Mouse (Mus musculus) kidney, postnatal 25 days (tissue): Measurements from ENCODE around the gene Gnmt.

Experiments used
- DNase-seq, 2 experiments: peaks; one replicate each; pipeline ENCODE4 v3.0.0; 2021; ENCODE audit warnings: mixed read lengths in 2 of 2

Gene Gnmt

DNA sequence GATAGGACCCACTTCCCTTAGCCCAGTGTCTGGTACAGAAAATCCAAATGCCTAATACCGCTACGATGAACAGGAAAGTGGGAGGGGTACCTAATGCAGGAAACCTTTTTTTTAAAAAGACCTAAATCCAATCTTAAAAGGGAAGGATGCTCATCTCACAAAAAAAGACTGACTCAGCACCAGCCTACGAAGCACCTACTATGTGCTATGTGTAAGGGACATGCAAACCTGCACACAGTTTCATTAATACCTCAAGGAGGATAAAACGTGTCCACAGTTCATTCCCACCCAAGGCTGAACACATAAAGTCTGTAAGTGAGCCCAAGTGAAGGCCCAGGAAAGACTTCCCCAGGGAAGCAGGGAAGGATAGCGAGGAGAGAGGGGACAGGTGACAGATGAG is 26.5 kb downstream of the Gnmt start:
- no peak for DNase-seq

DNA sequence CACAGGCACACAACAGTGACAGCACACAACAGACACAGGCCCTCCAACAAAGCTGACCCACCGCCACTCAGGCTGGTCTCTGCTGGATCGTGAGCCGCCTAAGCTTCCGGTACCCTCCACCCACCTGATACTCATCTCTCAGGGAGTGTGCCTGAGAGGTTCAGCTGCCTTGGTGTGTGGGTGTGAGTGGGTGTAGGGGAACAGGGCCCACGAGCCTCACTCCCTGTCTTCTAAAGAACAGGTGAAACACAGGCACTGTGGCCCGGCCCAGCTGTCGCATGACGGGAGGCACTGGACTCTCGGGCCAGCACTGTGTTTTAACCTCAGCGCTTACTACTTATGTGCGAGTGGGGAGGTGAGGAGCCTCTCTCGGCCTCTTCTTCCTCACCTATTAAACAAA is 26.9 kb downstream of the Gnmt start:
- DNase-seq = no peak

DNA sequence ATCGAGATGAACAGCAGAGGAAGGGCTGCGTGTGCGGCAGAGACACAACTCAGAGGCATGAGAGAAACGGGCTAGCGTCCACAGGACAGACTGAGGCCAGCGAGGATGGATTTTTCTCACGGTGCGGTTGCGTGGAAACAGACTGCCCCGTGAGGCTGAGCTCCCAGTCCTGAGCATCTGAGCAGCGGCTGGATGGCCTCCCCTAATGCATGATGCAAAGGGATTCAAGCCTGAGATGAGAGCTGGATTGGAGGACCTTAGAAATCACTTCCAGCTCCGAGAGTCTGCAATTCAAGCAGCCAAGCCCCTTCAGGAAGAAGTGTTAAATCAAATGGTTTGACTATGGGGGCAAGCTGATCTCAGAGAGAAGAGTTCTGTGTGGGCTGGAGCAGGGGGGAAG is 27.5 kb downstream of the Gnmt start:
- no peak for DNase-seq

- no peak for DNase-seq
These were observed 29.1 kb downstream of the Gnmt start for GRCm38 (mm10) chr17:46699912-46700311.

DNA sequence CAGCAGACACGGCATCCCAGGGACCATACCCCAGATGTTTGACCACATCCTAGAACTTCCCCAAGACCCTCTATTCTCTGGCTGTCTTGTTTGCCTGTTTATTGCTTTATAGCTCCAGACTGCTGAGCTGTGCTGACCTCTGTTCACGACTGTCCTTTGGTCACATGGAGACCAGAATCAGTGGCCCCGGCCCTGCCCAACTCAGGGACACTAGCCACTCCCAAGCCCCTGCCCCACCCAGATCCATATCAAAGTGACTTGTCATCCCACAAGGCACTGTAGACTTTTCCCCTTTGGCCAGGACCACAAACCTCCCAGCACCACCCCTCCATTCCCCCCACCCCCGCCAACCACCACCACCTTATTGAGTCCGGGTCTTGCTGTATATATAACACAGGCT is 29.7 kb downstream of the Gnmt start:
- no peak for DNase-seq

- DNase-seq = no peak
These were observed 30.5 kb downstream of the Gnmt start for GRCm38 (mm10) chr17:46698515-46698914.

DNA sequence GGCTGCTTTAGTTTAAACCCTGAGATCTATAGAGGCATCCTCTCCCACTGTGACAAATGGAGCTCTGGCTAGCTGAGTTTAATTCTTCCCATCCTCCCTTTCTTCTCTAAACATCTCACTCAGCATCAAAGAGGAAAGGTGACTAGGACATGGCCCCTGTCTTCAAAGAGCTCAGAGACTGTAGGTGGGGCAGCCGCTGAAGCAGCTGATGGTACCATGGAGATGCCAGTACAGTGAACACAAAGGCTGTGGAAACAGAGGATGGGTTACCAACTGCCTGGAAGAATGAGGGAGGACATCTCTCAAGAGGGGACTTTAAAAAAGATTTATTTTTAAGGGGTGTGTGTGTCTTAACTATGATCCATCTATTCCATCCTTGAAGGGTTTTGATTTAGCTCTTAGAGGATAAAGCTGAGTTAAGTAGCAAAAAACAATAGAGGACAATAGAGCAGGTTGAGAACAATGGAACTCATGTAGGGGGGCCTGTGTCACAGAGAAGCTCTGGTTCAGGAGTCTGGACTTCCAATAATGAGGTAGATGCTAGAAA is 34.4 kb downstream of the Gnmt start:
- DNase-seq = no peak

GRCm38 (mm10) chr17:46691390-46691789 is 37.6 kb downstream of the Gnmt start:
- no peak for DNase-seq

DNA sequence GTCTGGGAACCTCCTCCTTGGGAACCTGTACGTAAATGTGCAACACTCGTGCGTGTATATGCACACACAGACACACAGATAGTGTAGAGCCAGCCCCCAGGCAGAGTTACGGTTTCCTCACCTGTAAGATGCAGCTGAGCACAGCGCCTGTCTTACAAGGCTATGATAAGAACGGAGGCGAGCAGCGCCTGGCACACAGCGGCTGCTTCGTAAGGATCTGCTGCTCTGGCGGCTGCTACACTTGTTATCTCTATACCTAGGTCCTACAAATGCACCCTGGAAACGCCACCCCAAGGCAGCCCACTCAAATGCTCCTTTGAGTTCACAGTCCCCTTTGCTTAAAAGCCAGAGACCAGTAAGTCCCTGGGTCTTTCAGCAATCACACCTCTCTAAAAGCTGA is 38.3 kb downstream of the Gnmt start:
- no peak for DNase-seq

GRCm38 (mm10) chr17:46685913-46686312 is 43.1 kb downstream of the Gnmt start:
- DNase-seq = no peak

GRCm38 (mm10) chr17:46682654-46683389 is 46.1 kb downstream of the Gnmt start:
- DNase-seq = no peak

- no peak for DNase-seq
These were observed 47.4 kb downstream of the Gnmt start for GRCm38 (mm10) chr17:46681466-46682118.

DNA sequence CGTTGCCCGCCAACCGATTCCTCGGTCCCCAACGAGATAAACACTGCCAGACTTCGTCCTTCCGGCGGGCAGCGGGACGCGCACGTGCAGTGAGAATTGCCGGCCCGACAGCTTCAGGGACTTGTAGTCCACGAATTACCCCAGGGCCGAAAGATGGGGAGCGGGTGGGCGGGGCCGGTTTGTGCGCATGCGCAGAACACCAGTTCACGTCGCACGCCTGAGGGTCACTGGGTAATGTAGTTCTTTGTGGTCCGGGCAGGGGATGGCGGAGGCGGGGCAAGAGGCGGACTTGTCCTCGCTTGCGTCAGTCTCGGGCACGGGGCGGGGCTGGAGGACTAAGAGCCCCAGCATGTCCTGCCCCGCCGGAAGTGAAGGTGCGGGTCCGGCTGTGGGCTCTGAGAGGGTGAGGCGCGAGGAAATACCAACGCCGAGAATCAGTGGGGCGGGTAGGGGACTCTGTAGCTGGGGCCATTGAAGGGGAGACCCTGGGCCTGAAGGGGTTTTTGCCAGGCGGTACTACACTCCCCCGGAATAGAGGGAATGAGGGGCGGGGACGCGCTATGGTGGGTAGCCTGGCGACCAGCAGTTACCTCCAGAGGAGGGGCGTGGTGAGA is 48.1 kb downstream of the Gnmt start, which contains the start of gene Klhdc3:
TSS of gene Klhdc3 (minus strand) at position 155 of the 614 bp plus-strand sequence.
- peak; percentile 99 for DNase-seq

DNA sequence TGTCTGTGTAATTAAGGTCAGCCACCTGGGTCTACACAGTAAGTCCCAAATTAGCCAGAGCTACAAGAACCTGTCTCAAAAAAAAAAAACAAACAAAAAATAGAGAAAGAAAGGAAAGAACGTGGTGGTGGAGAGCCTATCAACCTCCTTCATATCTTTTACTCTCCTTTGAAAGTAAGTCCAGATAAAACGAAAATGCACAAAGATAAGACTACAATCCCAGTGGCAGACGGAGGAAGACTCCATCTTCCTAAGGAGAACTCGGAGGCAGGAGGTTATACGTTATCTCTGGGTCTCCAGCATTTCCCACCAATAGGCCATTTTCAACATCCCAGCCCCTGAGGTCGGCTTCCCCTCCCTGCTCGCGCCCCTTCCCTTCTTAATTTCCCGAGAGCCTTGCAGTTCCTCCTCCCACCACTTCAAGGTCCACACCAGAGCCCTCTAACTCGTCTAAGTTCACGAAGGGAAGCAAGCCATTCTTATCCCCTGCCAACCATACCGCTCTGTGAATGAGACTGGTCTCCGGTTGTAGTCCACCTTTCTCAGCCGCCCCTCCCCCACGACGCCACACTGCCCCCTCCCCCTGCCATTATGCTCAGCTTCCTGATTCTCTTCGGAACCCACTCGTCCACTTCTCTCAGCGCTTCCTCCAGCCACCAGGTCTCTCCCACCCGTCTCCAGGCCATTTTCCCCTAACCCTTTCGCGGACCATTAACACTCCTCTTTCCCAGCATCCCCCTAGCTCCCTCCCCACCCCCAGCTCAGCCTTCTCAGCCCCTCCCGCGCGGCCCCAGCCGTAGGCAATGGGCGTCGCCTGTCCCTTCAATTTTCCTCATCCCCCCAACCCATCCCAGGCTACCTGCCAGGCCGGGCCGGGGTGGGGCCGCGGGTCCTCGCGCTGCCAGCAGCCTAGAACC is 48.9 kb downstream of the Gnmt start:
- DNase-seq = peak; percentile 60 to 73

DNA sequence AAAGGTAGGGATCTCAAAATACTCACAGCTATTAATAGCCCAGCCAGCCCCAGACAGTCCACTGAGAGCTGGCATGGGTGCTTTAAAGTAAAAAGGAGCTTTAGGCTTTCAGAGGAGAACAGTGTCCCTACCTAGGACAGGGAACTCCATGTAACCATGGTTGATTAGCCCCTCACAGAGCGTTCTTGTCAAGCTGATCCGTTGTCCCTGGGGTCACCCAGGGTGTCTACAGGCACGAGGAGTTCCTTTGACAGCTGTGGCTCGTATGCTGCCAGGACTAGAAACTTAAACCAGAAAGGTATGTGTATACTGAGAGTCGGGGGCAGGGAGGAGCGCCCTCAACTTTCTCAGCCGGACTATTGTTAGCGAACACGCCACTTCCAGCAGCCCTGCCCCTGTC is 50.1 kb downstream of the Gnmt start:
- no peak for DNase-seq

GRCm38 (mm10) chr17:46678416-46678815 is 50.6 kb downstream of the Gnmt start, which contains the start of gene Mea1:
Gene Mea1, plus strand, starts transcription at chr17:46678793.
- DNase-seq = peak; percentile 30 to 76
